Mouse (Mus musculus): Measurements from ENCODE around the gene Ccdc34.

DNA sequence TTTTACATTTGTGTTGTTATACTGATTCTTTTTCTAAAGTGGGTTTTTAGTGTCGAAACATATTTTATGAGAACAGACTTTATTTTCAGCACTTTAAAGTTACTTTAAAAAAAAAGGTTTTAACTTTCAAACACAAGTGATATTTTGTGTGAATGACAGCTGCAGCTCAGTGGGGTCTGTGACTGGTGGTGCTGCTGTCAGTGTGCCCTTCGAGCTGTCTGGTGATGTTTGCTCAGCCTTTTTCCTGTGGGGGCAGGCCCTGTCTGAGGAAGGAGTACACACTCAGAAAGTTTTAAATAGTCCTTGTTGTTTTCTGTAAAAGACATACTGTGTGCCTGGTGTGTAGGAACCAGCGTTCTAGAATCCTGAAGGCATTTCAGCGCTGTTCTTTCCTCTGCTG lies 19.0 kb downstream of the Ccdc34 start:
- no peak for TF ChIP-seq CTCF (conservative IDR thresholded peaks at IDR 0.05; ENCODE audit: low read length)
- no peak for TF ChIP-seq POU5F1 (IDR thresholded peaks at IDR 0.05; ENCODE audit: borderline replicate concordance, low read length)
- no peak for TF ChIP-seq NANOG (IDR thresholded peaks at IDR 0.05; ENCODE audit: borderline replicate concordance, low read length)

Measured in E14TG2a.4 (cell line).